Mouse (Mus musculus): ENCODE data around the gene Utrn.

The Utrn gene

GRCm38 (mm10) chr10:12701694-12702093 lies 167.5 kb downstream of the Utrn start:
- in situ Hi-C loops (cut with MboI; ENCODE audit: low sequenced_read_pairs): no loop called here

DNA sequence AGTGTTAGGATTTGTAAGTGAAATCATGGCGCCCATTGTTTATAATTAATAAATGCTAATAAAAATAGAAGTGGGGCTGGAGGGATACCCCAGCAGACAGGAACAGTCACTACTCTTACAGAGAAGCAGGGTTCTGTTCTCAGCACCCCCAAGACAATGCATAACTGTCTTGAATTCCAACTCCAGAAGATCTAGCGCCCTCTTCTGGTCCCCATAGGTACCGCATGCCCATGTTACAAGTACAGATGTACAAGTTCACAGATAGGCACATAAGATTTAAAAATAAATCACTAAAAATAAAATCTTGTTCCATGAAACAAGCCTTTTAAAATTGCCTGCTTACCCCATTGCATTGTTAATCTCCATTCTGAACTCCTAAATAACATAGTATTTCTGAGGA lies 168.6 kb downstream of the Utrn start:
- in situ Hi-C loops (cut with MboI; ENCODE audit: low sequenced_read_pairs): no loop called here

- in situ Hi-C loops (cut with MboI; ENCODE audit: low sequenced_read_pairs): loop anchor here (10.0 kb wide), 1 partner anchor 297 kb away; no protein-coding TSS in a partner anchor
Measured at GRCm38 (mm10) chr10:12697902-12698301, 171.3 kb downstream of the Utrn start.

GRCm38 (mm10) chr10:12696704-12697103 lies 172.5 kb downstream of the Utrn start:
- in situ Hi-C loops (cut with MboI; ENCODE audit: low sequenced_read_pairs): loop anchor here (10.0 kb wide), 1 partner anchor 298 kb away; no protein-coding TSS in a partner anchor

DNA sequence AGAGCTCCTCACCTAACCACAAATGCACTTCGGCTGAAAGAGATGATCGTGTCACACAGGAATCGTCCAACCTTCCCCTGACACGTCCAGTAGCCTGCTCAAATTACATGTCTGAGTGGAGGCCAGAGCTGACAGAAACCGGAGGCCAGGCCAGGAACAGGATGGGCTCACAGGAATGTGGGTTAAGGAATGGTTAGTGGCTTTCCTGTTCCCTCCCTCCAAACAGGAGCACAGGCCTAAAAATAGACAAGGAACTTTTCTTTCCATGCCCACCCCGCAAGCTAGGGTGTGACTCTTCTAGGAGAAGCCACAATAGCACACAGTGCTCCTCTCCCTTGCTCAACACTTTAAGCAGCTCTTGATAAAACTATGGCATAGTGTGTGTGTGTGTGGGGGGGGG lies 174.4 kb downstream of the Utrn start:
- in situ Hi-C loops (cut with MboI; ENCODE audit: low sequenced_read_pairs): loop anchor here (10.0 kb wide), 1 partner anchor 300 kb away; no protein-coding TSS in a partner anchor

DNA sequence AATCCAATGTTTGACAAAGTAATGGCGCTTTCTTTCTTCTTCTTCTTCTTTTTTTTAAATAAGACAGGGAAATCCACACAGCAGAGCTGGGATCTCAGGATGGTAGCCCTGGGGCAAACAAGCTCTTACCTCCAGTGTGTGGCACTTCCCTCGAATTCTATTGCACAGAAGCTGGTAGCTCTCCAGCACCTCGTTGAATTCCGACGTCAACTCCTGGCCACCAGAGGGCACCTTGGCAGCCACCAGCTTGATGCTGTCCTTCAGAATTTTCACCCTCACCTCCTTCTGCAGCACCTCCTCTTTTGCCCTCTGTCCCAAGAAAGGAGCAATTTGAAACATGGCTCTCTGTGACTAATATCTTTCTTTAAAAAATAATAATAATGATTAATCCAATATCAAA lies 178.6 kb downstream of the Utrn start:
- in situ Hi-C loops (cut with MboI; ENCODE audit: low sequenced_read_pairs): loop anchor here (10.0 kb wide), 1 partner anchor 304 kb away; no protein-coding TSS in a partner anchor

GRCm38 (mm10) chr10:12685683-12686082 lies 183.5 kb downstream of the Utrn start:
- in situ Hi-C loops (cut with MboI; ENCODE audit: low sequenced_read_pairs): no loop called here

DNA sequence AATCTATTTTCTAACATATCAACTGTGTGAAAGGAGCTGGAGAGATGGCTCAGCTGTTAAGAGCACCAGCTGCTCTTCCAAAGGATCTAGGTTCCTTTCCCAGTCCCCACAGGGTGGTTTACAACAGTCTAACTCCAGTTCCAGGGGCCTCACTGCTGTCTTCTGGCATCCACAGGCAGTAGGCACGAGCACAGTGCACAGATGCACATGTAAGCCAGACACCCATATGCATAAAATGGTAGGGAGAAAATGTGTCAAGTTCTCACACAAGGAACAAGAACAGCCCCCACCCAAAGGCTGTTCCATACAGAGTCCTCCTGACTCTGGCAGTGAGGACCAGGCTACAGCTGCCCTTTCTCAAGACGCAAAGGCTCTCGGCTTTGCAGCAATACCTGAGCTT lies 185.1 kb downstream of the Utrn start:
- in situ Hi-C loops (cut with MboI; ENCODE audit: low sequenced_read_pairs): no loop called here

DNA sequence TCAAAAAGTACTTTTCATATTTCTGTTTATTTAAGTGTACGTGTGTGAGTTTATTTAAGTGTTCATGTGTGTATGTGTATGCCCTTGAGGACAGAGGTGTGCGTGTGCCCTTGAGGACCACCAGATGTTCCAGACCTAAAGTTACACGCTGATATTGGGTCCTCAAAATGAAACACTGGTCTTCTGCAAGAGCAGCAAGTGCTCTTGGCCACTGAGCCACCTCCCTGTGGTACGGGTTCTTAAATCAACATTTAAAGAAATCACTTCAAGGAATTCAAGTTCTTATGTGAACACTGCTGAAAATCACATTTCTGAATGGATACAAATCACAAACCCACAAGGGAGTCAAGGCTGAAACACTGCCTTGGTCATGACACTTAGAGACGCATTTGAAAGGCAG lies 195.9 kb downstream of the Utrn start:
- in situ Hi-C loops (cut with MboI; ENCODE audit: low sequenced_read_pairs): no loop called here

DNA sequence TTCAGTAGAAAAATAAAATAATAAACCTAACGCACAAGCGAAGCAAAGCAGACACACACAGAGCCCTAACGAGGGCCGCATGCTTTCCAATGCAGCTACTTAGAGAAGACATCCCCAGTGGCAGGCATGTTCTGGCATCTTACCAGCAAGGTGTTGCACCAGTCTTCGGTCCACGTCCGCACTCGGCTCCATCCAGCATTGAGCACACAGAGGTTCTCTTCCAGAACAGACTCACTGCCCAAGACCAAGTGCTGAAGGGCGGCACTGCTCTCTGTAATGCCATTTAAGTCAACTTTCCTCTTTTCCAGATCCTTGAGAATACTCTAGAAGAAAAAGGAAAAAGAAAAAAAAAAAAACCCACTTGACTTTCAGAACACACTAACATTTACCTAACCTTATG lies 197.6 kb downstream of the Utrn start:
- in situ Hi-C loops (cut with MboI; ENCODE audit: low sequenced_read_pairs): no loop called here

DNA sequence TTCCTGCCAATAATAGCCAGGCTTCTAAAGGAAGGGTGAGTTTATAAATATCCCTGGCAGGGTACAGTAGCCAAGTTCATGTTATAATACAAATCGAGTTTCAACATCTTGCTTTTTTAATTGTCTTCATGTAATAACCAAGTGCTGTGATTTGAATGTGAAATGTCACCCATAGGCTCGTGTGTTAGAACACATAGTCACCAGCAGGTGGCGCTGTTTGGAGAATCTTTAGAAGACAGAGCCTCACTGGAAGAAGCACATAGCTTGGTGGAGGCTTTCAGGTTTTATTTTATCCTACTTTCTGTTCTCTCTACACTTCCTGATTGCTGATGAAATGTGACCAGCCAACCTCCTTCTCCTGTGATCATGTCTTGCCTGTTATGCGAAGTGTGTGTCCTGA lies 207.1 kb downstream of the Utrn start:
- in situ Hi-C loops (cut with MboI; ENCODE audit: low sequenced_read_pairs): no loop called here

- in situ Hi-C loops (cut with MboI; ENCODE audit: low sequenced_read_pairs): no loop called here
Measured at GRCm38 (mm10) chr10:12658023-12658744, 211.0 kb downstream of the Utrn start.

- in situ Hi-C loops (cut with MboI; ENCODE audit: low sequenced_read_pairs): no loop called here
Measured at GRCm38 (mm10) chr10:12652988-12653387, 216.2 kb downstream of the Utrn start.

DNA sequence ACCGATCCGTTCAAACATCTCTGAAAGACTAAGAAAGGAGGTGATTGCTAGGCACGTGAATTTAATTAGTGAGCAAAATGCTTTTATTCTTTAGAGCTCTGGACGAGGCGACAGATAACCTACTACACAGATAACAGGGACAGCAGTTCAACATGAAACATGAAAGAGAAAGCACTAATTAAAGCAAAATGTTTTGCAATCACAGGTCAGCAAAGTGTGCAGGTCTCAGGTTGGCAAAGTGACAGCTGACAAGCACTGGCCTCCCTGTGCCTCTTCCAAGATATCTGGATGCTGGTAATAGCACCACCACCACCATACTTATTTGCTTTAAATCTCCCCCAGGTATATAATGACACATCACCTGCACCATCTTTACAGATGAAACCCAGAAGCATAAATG lies 223.0 kb downstream of the Utrn start:
- in situ Hi-C loops (cut with MboI; ENCODE audit: low sequenced_read_pairs): no loop called here

GRCm38 (mm10) chr10:12643336-12643735 lies 225.8 kb downstream of the Utrn start:
- in situ Hi-C loops (cut with MboI; ENCODE audit: low sequenced_read_pairs): no loop called here

GRCm38 (mm10) chr10:12639638-12640037 lies 229.5 kb downstream of the Utrn start:
- in situ Hi-C loops (cut with MboI; ENCODE audit: low sequenced_read_pairs): no loop called here

GRCm38 (mm10) chr10:12633965-12634364 lies 235.2 kb downstream of the Utrn start:
- in situ Hi-C loops (cut with MboI; ENCODE audit: low sequenced_read_pairs): no loop called here

DNA sequence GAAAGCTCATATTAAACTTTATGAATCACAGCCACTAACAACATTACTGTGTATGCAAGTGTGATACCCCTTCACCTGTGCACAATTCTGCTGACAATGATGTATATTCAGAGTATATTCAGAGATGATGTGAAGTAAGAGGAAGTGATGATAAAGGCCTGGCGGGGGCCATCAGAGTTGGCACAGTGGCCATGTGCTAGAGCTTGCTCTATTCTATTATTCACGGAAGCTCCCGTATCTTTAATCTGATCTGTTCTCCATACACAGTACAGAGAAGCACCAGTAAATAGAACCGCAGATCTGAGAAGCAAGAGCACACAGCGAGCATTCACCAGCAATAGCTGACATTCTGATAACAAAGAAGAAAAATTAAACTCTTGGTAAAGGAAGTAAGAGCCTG lies 238.2 kb downstream of the Utrn start:
- in situ Hi-C loops (cut with MboI; ENCODE audit: low sequenced_read_pairs): no loop called here

- in situ Hi-C loops (cut with MboI; ENCODE audit: low sequenced_read_pairs): no loop called here
Measured at GRCm38 (mm10) chr10:12618397-12618796, 250.8 kb downstream of the Utrn start.

GRCm38 (mm10) chr10:12615723-12616122 lies 253.4 kb downstream of the Utrn start:
- in situ Hi-C loops (cut with MboI; ENCODE audit: low sequenced_read_pairs): no loop called here

DNA sequence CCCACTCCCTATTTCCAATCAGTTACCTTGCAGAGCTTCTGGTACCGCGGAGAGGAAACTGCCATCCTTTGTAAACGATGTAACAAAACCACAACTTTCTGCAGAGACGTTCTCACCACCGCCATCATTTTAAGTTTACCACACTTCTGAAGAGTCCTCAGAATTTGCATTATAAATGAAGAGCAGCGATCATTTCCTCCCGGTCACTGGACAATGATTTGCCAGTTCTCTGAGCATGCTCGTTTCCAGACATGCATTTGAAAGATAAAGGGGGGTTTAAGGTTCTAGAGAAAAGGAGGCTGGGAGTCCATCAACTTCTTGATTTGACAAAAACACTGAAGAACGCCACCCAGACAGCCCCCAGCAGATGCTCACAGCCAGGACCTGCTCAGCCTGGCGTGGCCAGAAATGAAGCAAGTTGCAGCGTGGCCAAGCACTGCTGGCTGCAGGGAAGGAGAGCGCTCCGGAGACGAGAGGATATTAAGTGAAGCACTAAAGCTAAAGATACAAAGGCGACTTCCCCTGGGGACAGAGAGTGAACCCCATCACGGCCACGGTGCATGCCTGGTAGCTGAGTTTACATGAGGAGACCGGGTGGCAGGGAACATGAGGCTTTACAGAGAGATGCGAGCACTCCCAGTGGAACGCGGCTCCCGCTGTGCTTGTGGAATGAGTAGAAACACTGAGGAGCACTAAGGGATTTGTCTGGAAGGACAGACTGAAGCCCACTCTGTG lies 254.5 kb downstream of the Utrn start:
- in situ Hi-C loops (cut with MboI; ENCODE audit: low sequenced_read_pairs): no loop called here

GRCm38 (mm10) chr10:12612235-12612863 lies 256.8 kb downstream of the Utrn start:
- in situ Hi-C loops (cut with MboI; ENCODE audit: low sequenced_read_pairs): no loop called here
